Mouse (Mus musculus) liver, embryonic 13.5 days (tissue): ENCODE data around the gene Gm21149. TPM values are rescaled to one million over a fixed set of nuclear protein-coding genes. Genes with fewer than 3 reads are reported as not detected.
"Not testable (repeated sequence)": the region's sequence is repeated elsewhere in the genome, so short reads cannot be mapped to it uniquely, and the experiment has no call there.

Experiments
- ATAC-seq: fragments of 200-750 bp; cut with Nextera tagmentation; 2 replicates; pipeline ENCODE4 v1.8.0; 2017; ENCODE audit warnings: low read depth, mild to moderate bottlenecking, moderate number of reproducible peaks, moderate library complexity
- DNase-seq: peaks from one replicate; pipeline ENCODE4 v3.0.0; 2022
- H3K27ac ChIP-seq: fragments of 300-500 bp; sonication (generic); 2 replicates; pipeline ENCODE4 v1.5.1; 2015; ENCODE audit warnings: moderate library complexity, mild to moderate bottlenecking, inconsistent platforms
- H3K27me3 ChIP-seq: fragments of 300-500 bp; sonication (generic); 2 replicates; pipeline ENCODE4 v1.6.1; 2015; ENCODE audit warnings: mild to moderate bottlenecking, inconsistent platforms
- H3K36me3 ChIP-seq: fragments of 300-500 bp; sonication (generic); 2 replicates; pipeline ENCODE4 v1.6.1; 2015; ENCODE audit warnings: mild to moderate bottlenecking, inconsistent platforms
- H3K4me1 ChIP-seq: fragments of 300-500 bp; sonication (generic); replicated peaks from 2 replicates; pipeline ENCODE4 v1.6.1; 2015; ENCODE audit warnings: inconsistent platforms
- H3K4me2 ChIP-seq: fragments of 300-500 bp; sonication (generic); 2 replicates; pipeline ENCODE4 v1.6.1; 2015; ENCODE audit warnings: inconsistent platforms, mild to moderate bottlenecking, moderate library complexity
- H3K4me3 ChIP-seq: fragments of 300-500 bp; sonication (generic); replicated peaks from 2 replicates; pipeline ENCODE4 v1.5.1; 2015; ENCODE audit warnings: mild to moderate bottlenecking, inconsistent platforms
- H3K9ac ChIP-seq: fragments of 300-500 bp; sonication (generic); 2 replicates; pipeline ENCODE4 v1.6.1; 2015; ENCODE audit warnings: mild to moderate bottlenecking, inconsistent platforms
- H3K9me3 ChIP-seq: fragments of 300-500 bp; sonication (generic); replicated peaks from 2 replicates; pipeline ENCODE4 v1.6.1; 2016; ENCODE audit warnings: inconsistent platforms
- WGBS: fragments of 180-500 bp; shearing (Covaris S2); methylation state at CpG from one replicate; pipeline ENCODE4 v1.1.7; 2015; ENCODE audit not compliant: insufficient replicate concordance; 5-methylcytosine and 5-hydroxymethylcytosine counted together
- polyA plus RNA-seq: library from polyadenylated mRNA; unstranded; fragments of >200 nt; fragmentation: Nextera tagmentation; extraction: Ambion mirVana; gene quantifications from 2 replicates; pipeline ENCODE4 v1.2.1, GENCODE M21; 2015

Gm21149 gene
- polyA plus RNA-seq, 1 experiment from 2014 or later: not detected

GRCm38 (mm10) chr5:15498774-15499400, 22.6 kb upstream of the Gm21149 start:
- H3K36me3 ChIP-seq, DNase-seq, H3K27me3 ChIP-seq, H3K4me1 ChIP-seq, H3K4me3 ChIP-seq, H3K27ac ChIP-seq, H3K4me2 ChIP-seq, H3K9ac ChIP-seq: not testable (repeated sequence)
- 20% methylated on average over 5 of the region's 5 CpGs for WGBS
- ATAC-seq: peak; percentile 63; the same call in 1 of the 2 replicates
- peaks cover 10% of the 10 kb centered on the region for H3K9me3 ChIP-seq

- ATAC-seq, H3K27ac ChIP-seq, DNase-seq, H3K36me3 ChIP-seq, H3K9me3 ChIP-seq, H3K9ac ChIP-seq, H3K27me3 ChIP-seq, H3K4me1 ChIP-seq, H3K4me3 ChIP-seq, H3K4me2 ChIP-seq: not testable (repeated sequence)
- WGBS: 53% methylated on average over 3 of the region's 3 CpGs
Measured at GRCm38 (mm10) chr5:15498350-15498749, 22.0 kb upstream of the Gm21149 start.

DNA sequence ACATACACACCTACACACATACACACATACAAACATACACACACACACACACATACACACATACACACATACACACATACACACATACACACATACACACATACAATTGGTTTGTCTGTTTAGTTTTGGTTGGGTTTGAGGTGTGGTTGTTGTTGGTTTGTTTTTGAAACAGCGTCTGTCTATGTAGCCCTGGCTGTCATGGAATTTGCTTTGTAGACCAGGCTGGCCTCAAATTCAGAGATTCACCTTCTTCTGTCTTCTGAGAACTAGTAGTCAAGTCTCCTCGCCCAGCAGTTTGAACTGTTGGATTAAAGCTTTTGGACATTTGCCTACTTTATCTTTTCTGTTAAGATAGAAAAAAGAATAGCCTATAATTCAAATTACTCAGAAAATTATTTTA, 14.6 kb upstream of the Gm21149 start:
- H3K27ac ChIP-seq, H3K4me3 ChIP-seq, H3K27me3 ChIP-seq, H3K4me2 ChIP-seq, H3K9ac ChIP-seq, DNase-seq, ATAC-seq, H3K4me1 ChIP-seq, H3K36me3 ChIP-seq, H3K9me3 ChIP-seq: not testable (repeated sequence)
- 40% methylated on average over 2 of the region's 2 CpGs for WGBS

DNA sequence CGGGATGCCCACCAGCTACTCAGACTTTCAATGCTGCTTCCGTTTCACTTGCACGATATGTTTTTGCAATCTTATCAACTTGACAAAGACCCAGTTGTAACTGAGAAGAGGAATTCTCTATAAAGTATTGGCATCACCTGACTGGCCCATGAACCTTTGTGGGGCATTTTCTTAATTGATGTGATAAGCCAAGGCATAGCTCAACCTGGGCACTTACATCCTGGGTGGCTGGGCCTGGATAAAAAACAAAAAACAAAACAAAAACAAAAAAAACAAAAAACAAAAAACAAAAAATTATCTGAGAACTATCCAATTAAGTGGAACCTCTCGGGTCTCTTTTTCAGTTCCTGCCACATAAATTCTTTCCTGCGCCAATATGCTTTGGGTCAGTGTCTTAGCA, 12.4 kb upstream of the Gm21149 start:
- no peaks in the 10 kb centered on the region for H3K4me1 ChIP-seq
- WGBS: 70% methylated on average over 5 of the region's 5 CpGs

DNA sequence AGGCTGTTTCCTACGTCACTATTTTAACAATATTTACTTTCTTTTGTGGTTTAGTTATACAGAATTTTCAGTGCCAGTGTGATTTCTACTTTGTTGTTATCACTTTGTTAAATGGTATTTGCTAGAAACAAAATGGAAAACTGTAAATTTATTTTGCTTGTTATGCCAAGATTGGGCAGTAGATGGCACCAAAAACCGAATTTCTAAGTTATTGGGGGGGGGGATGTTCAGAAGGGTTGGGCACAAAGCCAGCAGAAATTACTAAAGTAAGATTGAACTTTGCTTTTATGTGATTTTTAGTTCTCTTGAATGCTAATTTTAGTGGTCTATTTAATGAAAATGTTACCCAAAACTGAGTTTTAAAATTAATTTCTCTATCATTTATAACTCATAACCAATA, 8.3 kb upstream of the Gm21149 start:
- H3K9ac ChIP-seq, H3K27me3 ChIP-seq, H3K27ac ChIP-seq, H3K4me2 ChIP-seq, ATAC-seq, H3K9me3 ChIP-seq, H3K4me3 ChIP-seq, H3K4me1 ChIP-seq, H3K36me3 ChIP-seq, DNase-seq: not testable (repeated sequence)
- WGBS: 15% methylated on average over 2 of the region's 2 CpGs

More for the DNA sequence above, 12.4 kb upstream of the Gm21149 start:
- Histone ChIP-seq H3K36me3 (no peaks in the 10 kb centered on the region), H3K9me3 (peaks cover 11% of the 10 kb centered on the region), H3K4me3 (no peak overlapping the region), H3K27me3 (no peaks in the 10 kb centered on the region), H3K9ac (no peak overlapping the region), H3K27ac (no peak overlapping the region), H3K4me2 (no peak overlapping the region)
- DNase-seq (no peak), ATAC-seq (no peak)

DNA sequence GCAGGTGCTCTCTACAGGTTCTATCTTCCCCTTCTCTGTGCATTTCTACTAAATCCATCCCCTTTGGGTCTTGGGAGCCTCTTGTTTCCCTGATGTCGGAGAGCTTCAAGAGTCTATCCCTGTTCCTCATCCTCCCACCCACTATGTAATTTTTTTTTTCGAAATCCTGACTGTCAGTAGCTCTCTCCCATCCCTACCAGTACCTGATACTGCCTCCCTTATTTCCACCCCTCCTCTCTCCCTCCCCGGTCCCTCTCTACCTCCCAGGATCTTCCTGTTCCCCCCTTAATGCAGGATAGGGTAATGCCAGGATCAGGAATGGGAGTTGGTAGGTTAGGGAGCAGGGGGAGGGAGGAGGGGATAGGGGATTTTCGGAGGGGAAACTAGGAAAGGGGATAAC, 7.3 kb upstream of the Gm21149 start:
- H3K4me2 ChIP-seq, H3K36me3 ChIP-seq, H3K27me3 ChIP-seq, DNase-seq, ATAC-seq, H3K4me3 ChIP-seq, H3K27ac ChIP-seq, H3K9me3 ChIP-seq, H3K4me1 ChIP-seq, H3K9ac ChIP-seq: not testable (repeated sequence)
- 36% methylated on average over 4 of the region's 4 CpGs for WGBS

- not testable (repeated sequence) for H3K36me3 ChIP-seq, H3K4me1 ChIP-seq, ATAC-seq, H3K4me3 ChIP-seq, H3K9ac ChIP-seq, DNase-seq, H3K9me3 ChIP-seq, H3K4me2 ChIP-seq, H3K27me3 ChIP-seq, H3K27ac ChIP-seq
- WGBS: 39% methylated on average over 2 of the region's 2 CpGs
Measured at GRCm38 (mm10) chr5:15482815-15483214, 6.5 kb upstream of the Gm21149 start.

GRCm38 (mm10) chr5:15470141-15470540, 6.2 kb downstream of the Gm21149 start:
- H3K27ac ChIP-seq, H3K4me2 ChIP-seq, H3K4me3 ChIP-seq, H3K9ac ChIP-seq, H3K9me3 ChIP-seq, H3K27me3 ChIP-seq, H3K36me3 ChIP-seq, DNase-seq, H3K4me1 ChIP-seq, ATAC-seq: not testable (repeated sequence)
- WGBS: 60% methylated on average over 1 of the region's 1 CpGs

DNA sequence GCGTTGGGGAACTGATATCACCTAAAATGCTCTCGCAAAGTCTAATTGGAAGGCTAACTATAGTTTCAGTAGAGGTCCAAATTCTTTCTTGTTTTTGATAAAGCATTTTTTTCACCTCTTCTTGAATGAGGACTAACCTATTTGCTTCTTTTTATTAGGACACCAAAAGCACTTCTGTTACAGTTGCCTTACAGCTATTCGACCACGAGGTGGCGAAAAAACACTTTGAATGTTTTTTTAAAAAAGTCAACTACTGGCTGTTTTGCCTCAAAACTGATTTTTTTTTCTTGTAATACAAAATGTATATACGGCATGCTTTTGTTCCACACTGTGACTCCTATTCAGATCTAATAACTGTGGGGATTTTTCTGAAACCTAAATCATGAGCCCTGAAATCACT, 8.6 kb downstream of the Gm21149 start:
- H3K9me3 ChIP-seq, H3K4me3 ChIP-seq, H3K27ac ChIP-seq, DNase-seq, H3K9ac ChIP-seq, H3K36me3 ChIP-seq, H3K27me3 ChIP-seq, H3K4me2 ChIP-seq, H3K4me1 ChIP-seq, ATAC-seq: not testable (repeated sequence)
- WGBS: 41% methylated on average over 6 of the region's 6 CpGs

GRCm38 (mm10) chr5:15466218-15466617, 10.1 kb downstream of the Gm21149 start:
- H3K36me3 ChIP-seq, H3K27me3 ChIP-seq, H3K9ac ChIP-seq, ATAC-seq, H3K4me1 ChIP-seq, H3K4me3 ChIP-seq, DNase-seq, H3K27ac ChIP-seq, H3K9me3 ChIP-seq, H3K4me2 ChIP-seq: not testable (repeated sequence)
- 46% methylated on average over 1 of the region's 1 CpGs for WGBS

- not testable (repeated sequence) for ATAC-seq
- peak; percentile 22 for DNase-seq
- 35% methylated on average over 2 of the region's 2 CpGs for WGBS
Measured at GRCm38 (mm10) chr5:15463561-15463960, 12.8 kb downstream of the Gm21149 start.

DNA sequence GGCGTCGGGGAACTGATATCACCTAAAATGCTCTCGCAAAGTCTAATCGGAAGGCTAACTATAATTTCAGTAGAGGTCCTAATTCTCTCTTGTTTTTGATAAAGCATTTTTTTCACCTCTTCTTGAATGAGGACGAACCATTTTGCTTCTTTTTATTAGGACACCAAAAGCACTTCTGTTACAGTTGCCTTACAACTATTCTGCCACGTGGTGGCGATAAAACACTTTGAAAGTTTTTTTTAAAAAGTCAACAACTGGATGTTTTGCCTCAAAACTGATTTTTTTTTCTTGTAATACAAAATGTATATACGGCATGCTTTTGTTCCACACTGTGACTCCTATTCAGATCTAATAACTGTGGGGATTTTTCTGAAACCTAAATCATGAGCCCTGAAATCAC, 14.7 kb downstream of the Gm21149 start:
- H3K4me1 ChIP-seq, H3K9me3 ChIP-seq, H3K9ac ChIP-seq, H3K27me3 ChIP-seq, DNase-seq, H3K36me3 ChIP-seq, H3K27ac ChIP-seq, H3K4me2 ChIP-seq, H3K4me3 ChIP-seq, ATAC-seq: not testable (repeated sequence)
- 49% methylated on average over 8 of the region's 8 CpGs for WGBS

More at GRCm38 (mm10) chr5:15463561-15463960, 12.8 kb downstream of the Gm21149 start:
- H3K27me3 ChIP-seq, H3K9me3 ChIP-seq, H3K27ac ChIP-seq, H3K4me2 ChIP-seq, H3K4me1 ChIP-seq, H3K4me3 ChIP-seq, H3K9ac ChIP-seq, H3K36me3 ChIP-seq: not testable (repeated sequence)
